17 mouse cellular contexts compared by ENCODE assay signal in the genomic region with DNA sequence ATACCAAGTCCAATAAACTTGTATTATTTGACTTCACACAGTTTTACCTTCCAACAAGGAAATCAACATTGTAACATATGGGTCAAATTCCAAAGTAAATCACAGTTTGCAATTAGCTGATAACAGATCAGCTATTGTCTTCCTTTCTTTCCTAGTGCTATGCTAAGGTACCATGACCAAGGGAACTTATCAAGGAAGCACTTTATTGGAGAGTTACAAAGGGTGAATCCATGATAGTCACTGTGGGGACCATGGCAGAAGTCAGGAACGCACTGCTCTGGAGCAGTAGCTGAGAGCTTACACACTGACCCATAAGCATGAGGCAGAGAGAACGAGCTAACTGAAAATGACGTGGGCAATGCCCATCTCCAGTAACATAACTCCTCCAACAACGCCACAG.
DNase-seq lines count a peak whose midpoint lies in the region; ATAC-seq and TF ChIP-seq lines count a peak whose summit lies in the region.
"Had no signal": no experiment of that assay in that cellular context is flagged by ENCODE, and none has a peak within 500 bp of the region (broad histone marks: within the 10 kb centered on the region; RNA-seq: fewer than 3 reads in every experiment).

No protein-coding gene starts in this region.

- no peak for TF ChIP-seq CTCF in small intestine, adult 2 months (IDR thresholded peaks at IDR 0.05; ENCODE audit: extremely low read depth, insufficient read length, insufficient replicate concordance, low read depth, low read length)

- H3K27me3 ChIP-seq in intestine, embryonic 15.5 days (replicated peaks) = no peaks in the 10 kb centered on the region
- no peaks in the 10 kb centered on the region for H3K27me3 ChIP-seq in intestine, embryonic 16.5 days (replicated peaks; ENCODE audit: control insufficient read depth, insufficient read depth, low read length)
- H3K27me3 ChIP-seq in small intestine, adult 2 months (ENCODE audit: control insufficient read depth, insufficient read depth, low read length) = no peaks in the 10 kb centered on the region
- H3K27me3 ChIP-seq in midbrain, embryonic 11.5 days (ENCODE audit: control insufficient read depth, insufficient read depth, low read length) = no peaks in the 10 kb centered on the region
- H3K27me3 ChIP-seq: embryonic facial prominence, embryonic 12.5 days; forebrain, embryonic 13.5 days had no signal

- H3K36me3 ChIP-seq in intestine, embryonic 15.5 days = 0 out of 2 replicates have a peak, but pooled peaks cover 3% of the 10 kb centered on the region
- no peaks in the 10 kb centered on the region; the same call in 1 of the 2 replicates for H3K36me3 ChIP-seq in intestine, embryonic 16.5 days (ENCODE audit: control insufficient read depth, insufficient read depth, low read length)
- H3K36me3 ChIP-seq in small intestine, adult 2 months (ENCODE audit: control insufficient read depth, insufficient read depth, low read length) = peaks cover 2% of the 10 kb centered on the region
- no peaks in the 10 kb centered on the region for H3K36me3 ChIP-seq in midbrain, embryonic 11.5 days (ENCODE audit: control insufficient read depth, insufficient read depth, low read length)

- no peaks in the 10 kb centered on the region for H3K9me3 ChIP-seq in intestine, embryonic 15.5 days
- H3K9me3 ChIP-seq in intestine, embryonic 16.5 days (ENCODE audit: control insufficient read depth, low read length) = no peaks in the 10 kb centered on the region
- no peaks in the 10 kb centered on the region for H3K9me3 ChIP-seq in midbrain, embryonic 11.5 days (ENCODE audit: control insufficient read depth, low read length)
- H3K9me3 ChIP-seq: embryonic facial prominence, embryonic 10.5 days; embryonic facial prominence, embryonic 12.5 days; forebrain, embryonic 13.5 days had no signal

- no peak for TF ChIP-seq POLR2A in small intestine, adult 2 months (IDR thresholded peaks at IDR 0.05; ENCODE audit: low read depth, low read length)

- no peak overlapping the region for H3K4me2 ChIP-seq in intestine, embryonic 15.5 days (replicated peaks)
- H3K4me2 ChIP-seq in intestine, embryonic 16.5 days (ENCODE audit: low read depth, low read length) = no peak overlapping the region
- H3K4me2 ChIP-seq in midbrain, embryonic 11.5 days = no peak overlapping the region
- H3K4me2 ChIP-seq: embryonic facial prominence, embryonic 12.5 days; forebrain, embryonic 13.5 days had no signal

- ATAC-seq in intestine, embryonic 15.5 days = peak; percentile 82
- peak; percentile 93 for ATAC-seq in intestine, embryonic 16.5 days
- ATAC-seq in midbrain, embryonic 11.5 days (ENCODE audit: low FRiP score) = no peak
- ATAC-seq: forebrain, embryonic 13.5 days; forebrain, embryonic 16.5 days had no signal

- H3K4me1 ChIP-seq in intestine, embryonic 15.5 days (replicated peaks) = no peaks in the 10 kb centered on the region
- H3K4me1 ChIP-seq in intestine, embryonic 16.5 days (ENCODE audit: control insufficient read depth, insufficient read depth, low read length) = 0 out of 2 replicates have a peak, but pooled peaks cover 3% of the 10 kb centered on the region
- H3K4me1 ChIP-seq in small intestine, adult 2 months (ENCODE audit: control insufficient read depth, insufficient read depth, insufficient read length, low read length) = peaks cover 12% of the 10 kb centered on the region; the same call in 1 of the 2 replicates
- no peaks in the 10 kb centered on the region for H3K4me1 ChIP-seq in midbrain, embryonic 11.5 days (ENCODE audit: control insufficient read depth, insufficient read depth, low read length)
- H3K4me1 ChIP-seq: embryonic facial prominence, embryonic 12.5 days had no signal

- DNase-seq in adrenal gland, adult 8-10 months = no peak
- no peak for DNase-seq in midbrain, embryonic 11.5 days (ENCODE audit: low spot score, missing footprints)
- DNase-seq: adrenal gland, adult 2 months; adrenal gland, postnatal 14 days; adrenal gland, postnatal 36 days; cerebellum, adult 11-12 months; cerebellum, adult 2 months; cerebellum, adult 9-10 months; cerebellum, postnatal 10 days; cerebellum, postnatal 25 days had no signal

- H3K27ac ChIP-seq in intestine, embryonic 15.5 days = no peak overlapping the region
- peak overlapping the region; percentile 68; the same call in 1 of the 2 replicates for H3K27ac ChIP-seq in intestine, embryonic 16.5 days (ENCODE audit: low read length)
- peak overlapping the region; percentile 63; the same call in 1 of the 2 replicates for H3K27ac ChIP-seq in small intestine, adult 2 months (ENCODE audit: insufficient read depth, low read depth, low read length)
- H3K27ac ChIP-seq in midbrain, embryonic 11.5 days (ENCODE audit: low read depth, low read length) = no peak overlapping the region
- H3K27ac ChIP-seq: embryonic facial prominence, embryonic 10.5 days; embryonic facial prominence, embryonic 12.5 days; forebrain, embryonic 13.5 days had no signal

- no peak overlapping the region for H3K9ac ChIP-seq in intestine, embryonic 15.5 days
- no peak overlapping the region for H3K9ac ChIP-seq in intestine, embryonic 16.5 days (ENCODE audit: low read depth, low read length)
- H3K9ac ChIP-seq in midbrain, embryonic 11.5 days (ENCODE audit: low read length) = no peak overlapping the region
- H3K9ac ChIP-seq: embryonic facial prominence, embryonic 12.5 days; forebrain, embryonic 13.5 days had no signal

- H3K4me3 ChIP-seq in intestine, embryonic 15.5 days (replicated peaks) = no peak overlapping the region
- no peak overlapping the region for H3K4me3 ChIP-seq in intestine, embryonic 16.5 days (ENCODE audit: low read length)
- no peak overlapping the region for H3K4me3 ChIP-seq in small intestine, adult 2 months (ENCODE audit: low read depth, low read length)
- H3K4me3 ChIP-seq in midbrain, embryonic 11.5 days (ENCODE audit: low read depth, low read length) = no peak overlapping the region
- H3K4me3 ChIP-seq: embryonic facial prominence, embryonic 10.5 days; embryonic facial prominence, embryonic 12.5 days; forebrain, embryonic 13.5 days had no signal

- 93% methylated on average over 4 of the region's 4 CpGs for WGBS in intestine, embryonic 15.5 days
- WGBS in intestine, embryonic 16.5 days = 86% methylated on average over 4 of the region's 4 CpGs
- WGBS in small intestine, adult 2 months = 34% methylated on average over 4 of the region's 4 CpGs
- WGBS in midbrain, embryonic 11.5 days = 97% methylated on average over 4 of the region's 4 CpGs

Comparison
In these comparisons a context has a peak if more than half of its experiments do, and no peak if none do; other contexts are left out.
1. H3K27ac ChIP-seq: peak in intestine, embryonic 16.5 days (single experiment) and small intestine, adult 2 months (single experiment); none in intestine, embryonic 15.5 days (single experiment) and midbrain, embryonic 11.5 days (single experiment).